Mouse (Mus musculus) MEL (cell line): ENCODE measurements around the gene Pam16. TPM values are rescaled to one million over a fixed set of nuclear protein-coding genes. Genes with fewer than 3 reads are reported as not detected.

Source experiments
- DNase-seq: peaks from one replicate; pipeline ENCODE4 v3.0.0; 2011; ENCODE audit warnings: low read depth, low spot score
- H3K27ac ChIP-seq: 2 replicates; pipeline ENCODE4 v1.5.1; 2012; ENCODE audit warnings: low read depth, mild to moderate bottlenecking, control low read depth, low read length, moderate library complexity; ENCODE audit not compliant: control insufficient read depth
- H3K27me3 ChIP-seq, 2 experiments: fragments of 150-350 bp in 1 of 2; sonication (generic) in 1 of 2; 2 replicates each; pipeline ENCODE4 v1.6.1; 2012; ENCODE audit warnings: low read length in 2 of 2, mild to moderate bottlenecking in 2 of 2, improper control_type of control experiment in 1 of 2, moderate library complexity in 1 of 2; ENCODE audit not compliant: insufficient read depth in 2 of 2, control insufficient read depth in 1 of 2
- H3K36me3 ChIP-seq, 2 experiments: 2 replicates each; pipeline ENCODE4 v1.6.1; 2012 to 2014; ENCODE audit warnings: low read length in 2 of 2, improper control_type of control experiment in 1 of 2, inconsistent platforms in 1 of 2, mild to moderate bottlenecking in 1 of 2; ENCODE audit not compliant: insufficient read depth in 2 of 2, control insufficient read depth in 1 of 2
- H3K4me1 ChIP-seq, 2 experiments: fragments of 150-350 bp in 1 of 2; sonication (generic) in 1 of 2; 2 replicates each; pipeline ENCODE4 v1.6.1; 2012; ENCODE audit warnings: low read length in 2 of 2, improper control_type of control experiment in 1 of 2, mild to moderate bottlenecking in 1 of 2; ENCODE audit not compliant: insufficient read depth in 2 of 2, control insufficient read depth in 1 of 2
- H3K4me3 ChIP-seq, 2 experiments: fragments of 150-350 bp in 1 of 2; sonication (generic) in 1 of 2; 2 replicates each; pipeline ENCODE4 v1.5.1; 2012; ENCODE audit warnings: low read depth in 2 of 2, low read length in 2 of 2, mild to moderate bottlenecking in 2 of 2, moderate library complexity in 2 of 2, control low read depth in 1 of 2, improper control_type of control experiment in 1 of 2; ENCODE audit not compliant: control insufficient read depth in 1 of 2, insufficient read depth in 1 of 2
- H3K79me2 ChIP-seq: 2 replicates; pipeline ENCODE4 v1.6.1; 2012; ENCODE audit warnings: mild to moderate bottlenecking, low read length, moderate library complexity; ENCODE audit not compliant: control insufficient read depth, poor library complexity, insufficient read depth
- H3K9ac ChIP-seq: 2 replicates; pipeline ENCODE4 v1.6.1; 2012; ENCODE audit warnings: low read depth, mild to moderate bottlenecking, control low read depth, low read length, moderate library complexity; ENCODE audit not compliant: control insufficient read depth, poor library complexity, severe bottlenecking
- H3K9me3 ChIP-seq: fragments of 150-350 bp; sonication (generic); replicated peaks from 2 replicates; pipeline ENCODE4 v1.6.1; 2012; ENCODE audit warnings: mild to moderate bottlenecking, low read length, improper control_type of control experiment, moderate library complexity; ENCODE audit not compliant: insufficient read depth
- BHLHE40 ChIP-seq: IDR thresholded peaks from 2 replicates; pipeline ENCODE4 v1.6.1; 2012; ENCODE audit warnings: low read depth, mild to moderate bottlenecking, inconsistent platforms, low read length, improper control_type of control experiment, borderline replicate concordance
- CHD1 ChIP-seq: IDR thresholded peaks from 2 replicates; pipeline ENCODE4 v1.6.1; 2012; ENCODE audit warnings: low read depth, mild to moderate bottlenecking, inconsistent platforms, low read length, improper control_type of control experiment
- CHD2 ChIP-seq: IDR thresholded peaks from 2 replicates; pipeline ENCODE4 v1.6.1; 2011; ENCODE audit warnings: low read length, improper control_type of control experiment
- CTCF ChIP-seq, 3 experiments: IDR thresholded peaks in 2 of 3; conservative IDR thresholded peaks in 1 of 3; 2 replicates each; pipeline ENCODE4 v1.5.1; 2011 to 2012; ENCODE audit warnings: low read length in 3 of 3, low read depth in 2 of 3, mild to moderate bottlenecking in 2 of 3, improper control_type of control experiment in 1 of 3, inconsistent platforms in 1 of 3, mixed read lengths in 1 of 3, moderate library complexity in 1 of 3; ENCODE audit not compliant: control insufficient read depth in 1 of 3, insufficient read depth in 1 of 3, poor library complexity in 1 of 3, severe bottlenecking in 1 of 3
- E2F4 ChIP-seq: IDR thresholded peaks from 2 replicates; pipeline ENCODE4 v1.6.1; 2011; ENCODE audit warnings: low read depth, low read length, improper control_type of control experiment, borderline replicate concordance
- ELF1 ChIP-seq: IDR thresholded peaks from 2 replicates; pipeline ENCODE4 v1.6.1; 2014; ENCODE audit warnings: low read depth, mild to moderate bottlenecking, inconsistent platforms, low read length, improper control_type of control experiment, moderate library complexity
- ETS1 ChIP-seq: IDR thresholded peaks from 2 replicates; pipeline ENCODE4 v1.6.1; 2012; ENCODE audit warnings: low read depth, mild to moderate bottlenecking, inconsistent platforms, low read length, improper control_type of control experiment, moderate library complexity
- GATA1 ChIP-seq: IDR thresholded peaks from 2 replicates; pipeline ENCODE4 v1.6.1; 2011; ENCODE audit warnings: low read depth, low read length, improper control_type of control experiment
- HCFC1 ChIP-seq: IDR thresholded peaks from 2 replicates; pipeline ENCODE4 v1.6.1; 2012; ENCODE audit warnings: low read depth, mild to moderate bottlenecking, inconsistent platforms, low read length, improper control_type of control experiment, moderate library complexity
- MAX ChIP-seq: IDR thresholded peaks from 2 replicates; pipeline ENCODE4 v1.6.1; 2011; ENCODE audit warnings: low read length, improper control_type of control experiment
- MAZ ChIP-seq: IDR thresholded peaks from 2 replicates; pipeline ENCODE4 v1.6.1; 2012; ENCODE audit warnings: low read depth, mild to moderate bottlenecking, inconsistent platforms, low read length, improper control_type of control experiment
- MXI1 ChIP-seq: IDR thresholded peaks from 2 replicates; pipeline ENCODE4 v1.6.1; 2011; ENCODE audit warnings: mild to moderate bottlenecking, low read depth, low read length, improper control_type of control experiment
- MYB ChIP-seq: IDR thresholded peaks from 2 replicates; pipeline ENCODE4 v1.6.1; 2011; ENCODE audit warnings: mild to moderate bottlenecking, low read depth, low read length, improper control_type of control experiment
- MYC ChIP-seq: IDR thresholded peaks from 2 replicates; pipeline ENCODE4 v1.6.1; 2011; ENCODE audit warnings: low read depth, mild to moderate bottlenecking, low read length, improper control_type of control experiment, moderate library complexity
- NELFE ChIP-seq: IDR thresholded peaks from 2 replicates; pipeline ENCODE4 v1.6.1; 2011; ENCODE audit warnings: low read depth, low read length, improper control_type of control experiment
- NRF1 ChIP-seq: IDR thresholded peaks from 2 replicates; pipeline ENCODE4 v1.6.1; 2014; ENCODE audit warnings: low read depth, mild to moderate bottlenecking, inconsistent platforms, low read length, improper control_type of control experiment, moderate library complexity; ENCODE audit not compliant: poor library complexity, insufficient read depth, severe bottlenecking
- POLR2AphosphoS2 ChIP-seq: IDR thresholded peaks from 2 replicates; pipeline ENCODE4 v1.6.1; 2011; ENCODE audit warnings: low read length, improper control_type of control experiment
- POLR2AphosphoS5 ChIP-seq: IDR thresholded peaks from 2 replicates; pipeline ENCODE4 v1.6.1; 2012; ENCODE audit warnings: low read depth, borderline replicate concordance, mild to moderate bottlenecking, inconsistent platforms, low read length, moderate library complexity, mixed read lengths
- RAD21 ChIP-seq: IDR thresholded peaks from 2 replicates; pipeline ENCODE4 v1.6.1; 2011; ENCODE audit warnings: mild to moderate bottlenecking, low read depth, low read length, improper control_type of control experiment
- RCOR1 ChIP-seq: IDR thresholded peaks from 2 replicates; pipeline ENCODE4 v1.6.1; 2012; ENCODE audit warnings: low read depth, mild to moderate bottlenecking, inconsistent platforms, low read length, improper control_type of control experiment
- TAL1 ChIP-seq: IDR thresholded peaks from 2 replicates; pipeline ENCODE4 v1.6.1; 2012; ENCODE audit warnings: mild to moderate bottlenecking, inconsistent platforms, low read length, moderate library complexity, mixed read lengths
- TCF12 ChIP-seq: IDR thresholded peaks from 2 replicates; pipeline ENCODE4 v1.6.1; 2014; ENCODE audit warnings: low read depth, mild to moderate bottlenecking, inconsistent platforms, low read length, improper control_type of control experiment, moderate library complexity
- UBTF ChIP-seq: IDR thresholded peaks from 2 replicates; pipeline ENCODE4 v1.6.1; 2012; ENCODE audit warnings: low read depth, mild to moderate bottlenecking, inconsistent platforms, low read length, improper control_type of control experiment, moderate library complexity, borderline replicate concordance; ENCODE audit not compliant: insufficient read depth
- USF1 ChIP-seq: IDR thresholded peaks from 2 replicates; pipeline ENCODE4 v1.6.1; 2014; ENCODE audit warnings: low read depth, mild to moderate bottlenecking, inconsistent platforms, low read length, improper control_type of control experiment, moderate library complexity
- USF2 ChIP-seq, 2 experiments: IDR thresholded peaks; 2 replicates each; pipeline ENCODE4 v1.6.1; 2011 to 2012; ENCODE audit warnings: improper control_type of control experiment in 2 of 2, low read length in 2 of 2, borderline replicate concordance in 1 of 2, inconsistent platforms in 1 of 2, low read depth in 1 of 2, mild to moderate bottlenecking in 1 of 2; ENCODE audit not compliant: insufficient read depth in 1 of 2
- ZC3H11A ChIP-seq: IDR thresholded peaks from 2 replicates; pipeline ENCODE4 v1.6.1; 2012; ENCODE audit warnings: low read depth, mild to moderate bottlenecking, inconsistent platforms, low read length, improper control_type of control experiment
- ZKSCAN1 ChIP-seq: IDR thresholded peaks from 2 replicates; pipeline ENCODE4 v1.6.1; 2012; ENCODE audit warnings: low read depth, mild to moderate bottlenecking, inconsistent platforms, low read length, improper control_type of control experiment, moderate library complexity
- ZMIZ1 ChIP-seq: IDR thresholded peaks from 2 replicates; pipeline ENCODE4 v1.6.1; 2012; ENCODE audit warnings: low read depth, mild to moderate bottlenecking, inconsistent platforms, low read length, improper control_type of control experiment, moderate library complexity
- ZNF384 ChIP-seq: IDR thresholded peaks from 2 replicates; pipeline ENCODE4 v1.6.1; 2012; ENCODE audit warnings: low read depth, mild to moderate bottlenecking, inconsistent platforms, low read length, improper control_type of control experiment
- polyA plus RNA-seq, 2 experiments: library from polyadenylated mRNA; stranded (reverse) in 1 of 2; unstranded in 1 of 2; fragments of >175 nt in 1 of 2; fragments of >200 nt in 1 of 2; gene quantifications; 2 replicates each; pipeline versions ENCODE4 v1.2.1 to v1.2.4; 2012; ENCODE audit warnings: low replicate concordance in 2 of 2, low read depth in 1 of 2; ENCODE audit not compliant: insufficient read length in 2 of 2, insufficient read depth in 1 of 2, missing spikeins in 1 of 2
- total RNA-seq: library from RNA; depleted of rRNA; stranded (reverse); fragments of 300-350 nt; gene quantifications from 2 replicates; pipeline ENCODE4 v1.2.3, GENCODE M21; 2012

The Pam16 gene
- total and polyA plus RNA-seq, 3 experiments, result 13.6 to 121 TPM; not detected in 1

GRCm38 (mm10) chr16:4576038-4576437, 48.8 kb downstream of the Pam16 start:
- H3K79me2 ChIP-seq, result no peaks in the 10 kb centered on the region
- peaks cover 0 to 5% of the 10 kb centered on the region in 2 experiments; a peak in 2 of 4 replicates for H3K4me1 ChIP-seq
- DNase-seq, result no peak
- H3K9ac ChIP-seq, result no peak overlapping the region
- peaks cover 0 to 2% of the 10 kb centered on the region in 2 experiments; a peak in 1 of 4 replicates for H3K36me3 ChIP-seq
- no peak overlapping the region for H3K27ac ChIP-seq
- H3K9me3 ChIP-seq, result no peaks in the 10 kb centered on the region
- H3K4me3 ChIP-seq, result no peak overlapping the region
- no peaks in the 10 kb centered on the region; a peak in 1 of 4 replicates for H3K27me3 ChIP-seq
- TF ChIP-seq ETS1, result no peak
- no peak for TF ChIP-seq MAX
- no peak for TF ChIP-seq CHD1
- TF ChIP-seq TAL1, result no peak
- no peak for TF ChIP-seq USF1
- no peak for TF ChIP-seq HCFC1
- TF ChIP-seq ELF1, result no peak
- no peak for TF ChIP-seq ZMIZ1
- no peak for TF ChIP-seq BHLHE40
- no peak for TF ChIP-seq UBTF
- TF ChIP-seq ZKSCAN1, result no peak
- no peak for TF ChIP-seq ZC3H11A
- no peak for TF ChIP-seq ZNF384
- no peak for TF ChIP-seq TCF12
- no peak for TF ChIP-seq MYB
- no peak for TF ChIP-seq MAZ
- TF ChIP-seq MXI1, result no peak
- TF ChIP-seq CHD2, result no peak
- no peak for TF ChIP-seq RCOR1
- TF ChIP-seq CTCF (IDR thresholded peaks at IDR 0.05 in 2 of 3, conservative IDR thresholded peaks at IDR 0.05 in 1 of 3; ENCODE audit: control insufficient read depth in 1 of 3, insufficient read depth in 1 of 3, low read depth in 2 of 3, low read length in 3 of 3, poor library complexity in 1 of 3, severe bottlenecking in 1 of 3), result no peak

- 0 out of 4 replicates have a peak, but pooled peaks cover 0 to 5% of the 10 kb centered on the region in 2 experiments for H3K36me3 ChIP-seq
- no peak overlapping the region for H3K4me3 ChIP-seq
- H3K27me3 ChIP-seq, result no peaks in the 10 kb centered on the region; a peak in 1 of 4 replicates
- H3K79me2 ChIP-seq, result no peaks in the 10 kb centered on the region
- H3K4me1 ChIP-seq, result peaks cover 4 to 6% of the 10 kb centered on the region in 2 experiments; a peak in 3 of 4 replicates
- no peak overlapping the region for H3K27ac ChIP-seq
- TF ChIP-seq GATA1 (no peak), POLR2AphosphoS2 (no peak), USF2 (IDR thresholded peaks at IDR 0.05; ENCODE audit: borderline replicate concordance in 1 of 2, insufficient read depth in 1 of 2, low read depth in 1 of 2, low read length in 2 of 2) (no peak), NELFE (no peak), TAL1 (no peak), MYC (no peak), HCFC1 (no peak), RAD21 (no peak), POLR2AphosphoS5 (no peak), CHD1 (no peak), USF1 (no peak), MYB (no peak), RCOR1 (no peak), TCF12 (no peak), NRF1 (no peak), E2F4 (no peak), ZKSCAN1 (no peak), UBTF (no peak), BHLHE40 (no peak)
- no peaks in the 10 kb centered on the region for H3K9me3 ChIP-seq
- DNase-seq, result no peak
- H3K9ac ChIP-seq, result no peak overlapping the region
Measured at GRCm38 (mm10) chr16:4570737-4571136, 54.1 kb downstream of the Pam16 start.
